Comparison of ENCODE assay signal across 14 mouse cellular contexts in genomic region chr16:91271634-91272033, GRCm38 (mm10). TPM values are rescaled to one million over a fixed set of nuclear protein-coding genes. Genes with fewer than 3 reads are reported as not detected.
DNase-seq lines count a peak whose midpoint lies in the region; ATAC-seq and TF ChIP-seq lines count a peak whose summit lies in the region.
"Had no signal": no experiment of that assay in that cellular context is flagged by ENCODE, and none has a peak within 500 bp of the region (broad histone marks: within the 10 kb centered on the region; RNA-seq: fewer than 3 reads in every experiment).

No protein-coding gene starts in this region.

- no peak overlapping the region for H3K27ac ChIP-seq in liver, adult 2 months (replicated peaks; ENCODE audit: insufficient read depth, low read depth, low read length)
- no peak overlapping the region for H3K27ac ChIP-seq in liver, postnatal 0 days (ENCODE audit: low read depth)
- H3K27ac ChIP-seq in forebrain, embryonic 10.5 days = no peak overlapping the region
- no peak overlapping the region for H3K27ac ChIP-seq in midbrain, embryonic 15.5 days
- H3K27ac ChIP-seq: gastrocnemius, adult 2 months; kidney, embryonic 15.5 days had no signal

- 1% methylated on average over 20 of the region's 20 CpGs for WGBS in liver, adult 2 months
- WGBS in liver, postnatal 0 days (ENCODE audit: insufficient replicate concordance) = 5% methylated on average over 20 of the region's 20 CpGs
- WGBS in forebrain, embryonic 10.5 days = 2% methylated on average over 20 of the region's 20 CpGs
- 2% methylated on average over 20 of the region's 20 CpGs for WGBS in midbrain, embryonic 15.5 days

- H3K4me1 ChIP-seq in liver, adult 2 months (ENCODE audit: control insufficient read depth, insufficient read depth, low read length) = peaks cover 2% of the 10 kb centered on the region; the same call in 1 of the 2 replicates
- peaks cover 5% of the 10 kb centered on the region; the same call in 1 of the 2 replicates for H3K4me1 ChIP-seq in liver, postnatal 0 days (ENCODE audit: insufficient read depth)
- peaks cover 34% of the 10 kb centered on the region for H3K4me1 ChIP-seq in forebrain, embryonic 10.5 days
- H3K4me1 ChIP-seq in midbrain, embryonic 15.5 days = peaks cover 28% of the 10 kb centered on the region

- DNase-seq in liver, adult 2 months (ENCODE audit: extremely low read depth, low read depth, low spot score) = peak; percentile 82
- DNase-seq in liver, postnatal 0 days = no peak
- DNase-seq in brain, adult 2 months (ENCODE audit: low read depth, low spot score) = peak; percentile 24
- no peak for DNase-seq in forebrain, embryonic 10.5 days (ENCODE audit: extremely low spot score, low spot score)
- DNase-seq in embryo, embryonic 11 days = no peak
- DNase-seq in ovary, postnatal 10 days (ENCODE audit: low spot score) = no peak
- DNase-seq: gastrocnemius, adult 2 months; heart, postnatal 36 days; lung, postnatal 14 days had no signal

- no peak overlapping the region for H3K9ac ChIP-seq in liver, adult 2 months (ENCODE audit: low read depth, low read length)
- H3K9ac ChIP-seq in liver, postnatal 0 days (replicated peaks) = no peak overlapping the region
- no peak overlapping the region for H3K9ac ChIP-seq in midbrain, embryonic 15.5 days
- H3K9ac ChIP-seq: kidney, embryonic 15.5 days had no signal

- no peaks in the 10 kb centered on the region for H3K9me3 ChIP-seq in liver, postnatal 0 days (ENCODE audit: low read length)
- no peaks in the 10 kb centered on the region for H3K9me3 ChIP-seq in forebrain, embryonic 10.5 days
- H3K9me3 ChIP-seq in midbrain, embryonic 15.5 days = no peaks in the 10 kb centered on the region
- H3K9me3 ChIP-seq: kidney, embryonic 15.5 days had no signal

- H3K4me3 ChIP-seq in liver, adult 2 months (ENCODE audit: insufficient read depth, low read depth, low read length) = peak overlapping the region; percentile 21; the same call in 1 of the 2 replicates
- H3K4me3 ChIP-seq in liver, postnatal 0 days (ENCODE audit: low read depth, low read length) = no peak overlapping the region
- peak overlapping the region; percentile 54 for H3K4me3 ChIP-seq in forebrain, embryonic 10.5 days
- peak overlapping the region; percentile 54 for H3K4me3 ChIP-seq in midbrain, embryonic 15.5 days
- H3K4me3 ChIP-seq: gastrocnemius, adult 2 months had no signal

- no peak for TF ChIP-seq POLR2A in liver, adult 2 months (IDR thresholded peaks at IDR 0.05; ENCODE audit: extremely low read depth, insufficient read depth, low read length)

- no peaks in the 10 kb centered on the region for H3K36me3 ChIP-seq in liver, adult 2 months (ENCODE audit: control insufficient read depth, insufficient read depth, low read length)
- H3K36me3 ChIP-seq in liver, postnatal 0 days (replicated peaks; ENCODE audit: insufficient read depth, low read length) = no peaks in the 10 kb centered on the region
- H3K36me3 ChIP-seq in forebrain, embryonic 10.5 days (replicated peaks) = no peaks in the 10 kb centered on the region
- no peaks in the 10 kb centered on the region for H3K36me3 ChIP-seq in midbrain, embryonic 15.5 days (replicated peaks)
- H3K36me3 ChIP-seq: kidney, embryonic 15.5 days had no signal

- no peak for ATAC-seq in liver, postnatal 0 days
- ATAC-seq in midbrain, embryonic 15.5 days (replicated peaks) = no peak

- H3K79me2 ChIP-seq in liver, adult 2 months (ENCODE audit: control insufficient read depth, insufficient read depth, low read length) = no peaks in the 10 kb centered on the region

- H3K4me2 ChIP-seq in liver, postnatal 0 days (ENCODE audit: low read depth, low read length) = no peak overlapping the region
- H3K4me2 ChIP-seq in midbrain, embryonic 15.5 days = no peak overlapping the region
- H3K4me2 ChIP-seq: liver, embryonic 11.5 days had no signal

- no peak for TF ChIP-seq EP300 in liver, postnatal 0 days (IDR thresholded peaks at IDR 0.05; ENCODE audit: low read depth)

- no peaks in the 10 kb centered on the region for H3K27me3 ChIP-seq in liver, adult 2 months (ENCODE audit: control insufficient read depth, insufficient read depth, low read length)
- peaks cover 93% of the 10 kb centered on the region for H3K27me3 ChIP-seq in liver, postnatal 0 days (ENCODE audit: insufficient read depth, low read length)
- peaks cover 100% of the 10 kb centered on the region for H3K27me3 ChIP-seq in forebrain, embryonic 10.5 days (ENCODE audit: poor library complexity, severe bottlenecking)
- peaks cover 95% of the 10 kb centered on the region for H3K27me3 ChIP-seq in midbrain, embryonic 15.5 days (replicated peaks)

- no peak for TF ChIP-seq CTCF in liver, adult 2 months (IDR thresholded peaks at IDR 0.05; ENCODE audit: low read depth, low read length)
- no peak for TF ChIP-seq CTCF in liver, postnatal 0 days (IDR thresholded peaks at IDR 0.05; ENCODE audit: low read depth)

RNA-seq across cellular contexts. Expression of gene Olig1, which starts 2.1 kb away (rescaled TPM):
- 0.34 and 0.55 TPM in 2 replicates for total RNA-seq in liver, adult 2 months (2014; rRNA removed)
- 2.1 and 2.4 TPM in 2 replicates for polyA plus RNA-seq in liver, adult 2 months (2012; rRNA removed)
- polyA plus RNA-seq in liver, postnatal 0 days (2015; fragmentation: Nextera tagmentation; extraction: Ambion mirVana) = 0.28 and 0.33 TPM in 2 replicates
- 8.3 and 8.5 TPM in 2 replicates for polyA plus RNA-seq in forebrain, embryonic 10.5 days (2016; fragmentation: Nextera tagmentation; extraction: Ambion mirVana)
- 79.2 and 81.5 TPM in 2 replicates for polyA plus RNA-seq in midbrain, embryonic 15.5 days (2015; fragmentation: Nextera tagmentation; extraction: Ambion mirVana)
- total RNA-seq: gastrocnemius, adult 2 months; heart, adult 8-10 months; heart, postnatal 36 days had no signal
- polyA plus RNA-seq: liver, embryonic 11.5 days had no signal

RNA-seq across cellular contexts. Expression of gene Olig2, which starts 46.4 kb away (rescaled TPM):
- not detected in 2 replicates for total RNA-seq in liver, adult 2 months (2014; rRNA removed)
- not detected in 2 replicates for polyA plus RNA-seq in liver, adult 2 months (2012; rRNA removed)
- not detected in 2 replicates for polyA plus RNA-seq in liver, postnatal 0 days (2015; fragmentation: Nextera tagmentation; extraction: Ambion mirVana)
- polyA plus RNA-seq in forebrain, embryonic 10.5 days (2016; fragmentation: Nextera tagmentation; extraction: Ambion mirVana) = 10.5 and 11.2 TPM in 2 replicates
- polyA plus RNA-seq in midbrain, embryonic 15.5 days (2015; fragmentation: Nextera tagmentation; extraction: Ambion mirVana) = 10.4 and 10.7 TPM in 2 replicates
- total RNA-seq: gastrocnemius, adult 2 months; heart, adult 8-10 months; heart, postnatal 36 days had no signal
- polyA plus RNA-seq: kidney, embryonic 15.5 days; liver, embryonic 11.5 days; stomach, embryonic 16.5 days had no signal

Comparison
In these comparisons a context has a peak if more than half of its experiments do, and no peak if none do; other contexts are left out.
1. DNase-seq: peak in liver, adult 2 months (single experiment) and brain, adult 2 months (single experiment); none in liver, postnatal 0 days (single experiment), forebrain, embryonic 10.5 days (single experiment), embryo, embryonic 11 days (single experiment) and ovary, postnatal 10 days (single experiment).
2. RNA of gene Olig2, which starts 46.4 kb away (polyA plus RNA-seq): 10.5 to 11.2 TPM in forebrain, embryonic 10.5 days and 10.4 to 10.7 TPM in midbrain, embryonic 15.5 days; not detected in liver, adult 2 months and not detected in liver, postnatal 0 days; every median in the first group is over 10 times any median in the second.